Mouse (Mus musculus): ENCODE data around the gene Tmtc1.

Tmtc1 gene

GRCm38 (mm10) chr6:148416597-148416996, 27.6 kb downstream of the Tmtc1 start:
- no peak for DNase-seq

GRCm38 (mm10) chr6:148413638-148414037, 30.6 kb downstream of the Tmtc1 start:
- no peak for DNase-seq

GRCm38 (mm10) chr6:148406792-148407490, 37.2 kb downstream of the Tmtc1 start:
- DNase-seq, result no peak

GRCm38 (mm10) chr6:148405599-148405998, 38.6 kb downstream of the Tmtc1 start:
- DNase-seq, result no peak

DNA sequence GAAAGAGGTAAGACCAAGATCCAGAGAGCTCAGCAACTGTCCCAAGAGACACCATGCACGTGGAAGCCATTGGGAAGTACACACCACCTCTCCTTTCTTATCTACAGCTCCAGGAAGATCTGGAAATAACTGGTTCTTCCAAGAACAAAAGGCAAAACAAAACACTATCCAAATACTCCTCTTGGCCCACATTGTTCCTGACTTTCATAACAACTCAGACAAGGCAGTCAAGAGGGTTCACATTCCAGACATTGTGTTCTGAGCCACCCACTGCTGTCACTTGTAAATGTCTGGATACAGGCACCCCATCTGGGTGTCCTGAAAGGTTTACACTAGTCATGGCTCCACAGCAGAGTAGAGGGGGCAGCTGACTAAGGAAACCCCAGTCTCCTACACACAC, 39.7 kb downstream of the Tmtc1 start:
- no peak for DNase-seq

- no peak for DNase-seq
Measured at GRCm38 (mm10) chr6:148403761-148404160, 40.4 kb downstream of the Tmtc1 start.

DNA sequence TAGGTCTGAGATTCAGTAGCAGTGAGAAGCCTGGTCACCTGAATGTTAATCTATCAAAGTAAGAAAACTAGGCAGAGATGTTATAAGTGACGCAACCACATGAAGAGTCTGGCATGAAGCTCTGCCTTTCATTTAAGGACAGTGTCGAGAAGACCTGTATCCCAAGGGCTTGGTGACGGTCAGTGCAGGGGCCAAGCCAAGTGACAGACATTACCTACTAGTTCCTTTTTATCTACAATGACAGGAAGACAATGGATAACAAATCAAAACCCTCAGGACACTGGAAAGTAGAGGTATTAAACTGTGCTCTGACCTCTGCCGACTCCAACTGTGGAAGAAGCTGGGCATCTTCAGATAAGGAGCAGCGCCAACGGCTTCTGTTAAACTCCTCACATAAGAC, 43.2 kb downstream of the Tmtc1 start:
- DNase-seq, result no peak

DNA sequence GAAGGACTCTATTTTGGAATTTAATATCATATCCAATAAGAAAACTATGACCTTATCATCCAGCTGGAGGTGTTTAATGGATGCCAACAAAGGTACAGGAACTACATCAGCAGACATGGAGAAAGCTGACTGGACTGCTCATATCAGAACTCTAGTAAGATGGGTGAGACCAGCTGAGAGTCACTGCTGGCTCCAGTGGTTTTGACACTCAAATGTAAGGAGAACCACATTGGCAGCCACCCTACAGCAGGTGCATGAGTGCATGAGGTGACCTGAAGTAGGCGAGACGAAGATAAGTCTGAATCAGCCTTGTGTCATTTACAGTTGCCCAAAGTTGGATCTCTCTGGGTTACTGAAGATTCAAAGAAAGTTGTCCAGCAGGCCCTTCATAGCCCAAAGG, 44.6 kb downstream of the Tmtc1 start:
- DNase-seq, result no peak

DNA sequence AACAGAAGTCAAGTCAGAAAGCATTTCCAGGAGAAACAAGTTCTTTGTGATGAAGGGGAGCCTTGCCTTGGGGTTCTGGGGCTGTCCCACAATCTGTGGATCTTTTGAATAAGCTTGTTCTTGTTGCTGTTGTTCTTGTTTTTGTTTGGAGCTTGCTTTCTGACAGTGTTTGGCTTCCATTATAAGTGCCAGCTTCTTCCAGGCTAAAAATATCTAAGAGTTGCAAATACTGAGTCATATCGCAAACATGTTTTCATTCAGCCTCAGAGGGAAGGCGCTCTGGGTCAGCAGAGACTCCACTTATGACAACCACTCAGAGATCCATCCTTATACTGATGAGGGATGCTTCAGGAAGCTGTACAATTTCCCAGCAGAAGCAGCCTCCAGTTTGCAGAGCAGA, 45.3 kb downstream of the Tmtc1 start:
- no peak for DNase-seq

DNA sequence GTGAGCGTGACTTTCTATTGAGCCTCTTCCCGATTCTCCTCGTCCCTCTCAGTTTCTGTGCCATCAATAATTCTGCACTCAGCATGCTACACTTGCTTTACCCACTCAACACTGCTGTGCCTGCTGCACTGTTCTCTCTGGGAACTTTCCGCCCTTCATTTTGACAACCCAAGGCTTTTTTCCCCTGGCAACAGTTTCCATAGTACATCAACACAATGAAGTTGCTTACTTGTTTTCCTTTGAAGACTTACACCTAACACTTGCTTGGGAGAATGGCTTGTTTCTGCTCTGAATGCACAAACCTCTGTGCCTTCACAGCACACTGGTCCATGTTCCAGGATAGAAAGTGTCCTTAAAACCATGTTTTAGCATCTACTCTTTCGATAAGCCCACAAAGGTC, 46.9 kb downstream of the Tmtc1 start:
- no peak for DNase-seq

- no peak for DNase-seq
Measured at GRCm38 (mm10) chr6:148395272-148395671, 48.9 kb downstream of the Tmtc1 start.

- no peak for DNase-seq
Measured at GRCm38 (mm10) chr6:148394294-148394693, 49.9 kb downstream of the Tmtc1 start.

- no peak for DNase-seq
Measured at GRCm38 (mm10) chr6:148392147-148392546, 52.0 kb downstream of the Tmtc1 start.

DNA sequence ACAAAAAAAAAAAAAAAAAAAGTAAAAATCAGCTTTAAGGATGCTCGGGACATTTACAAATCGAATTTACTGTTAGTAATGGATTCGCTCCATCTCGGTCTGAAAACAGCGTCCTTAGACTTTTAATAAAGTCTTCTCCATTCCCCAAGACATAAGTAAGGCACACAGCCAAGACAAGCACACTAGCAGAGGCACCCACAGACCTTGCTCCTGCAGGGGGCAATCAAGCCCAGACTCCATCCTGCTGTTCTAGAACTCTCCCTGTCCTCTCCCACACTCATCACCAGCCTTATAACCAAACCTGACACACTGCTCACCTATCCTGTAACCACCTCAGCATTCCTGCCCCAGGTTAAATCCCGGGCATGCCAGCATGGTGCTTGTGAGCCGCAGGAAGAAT, 52.9 kb downstream of the Tmtc1 start:
- DNase-seq, result no peak

- no peak for DNase-seq
Measured at GRCm38 (mm10) chr6:148390630-148391276, 53.4 kb downstream of the Tmtc1 start.

GRCm38 (mm10) chr6:148387990-148388389, 56.2 kb downstream of the Tmtc1 start:
- DNase-seq, result no peak

DNA sequence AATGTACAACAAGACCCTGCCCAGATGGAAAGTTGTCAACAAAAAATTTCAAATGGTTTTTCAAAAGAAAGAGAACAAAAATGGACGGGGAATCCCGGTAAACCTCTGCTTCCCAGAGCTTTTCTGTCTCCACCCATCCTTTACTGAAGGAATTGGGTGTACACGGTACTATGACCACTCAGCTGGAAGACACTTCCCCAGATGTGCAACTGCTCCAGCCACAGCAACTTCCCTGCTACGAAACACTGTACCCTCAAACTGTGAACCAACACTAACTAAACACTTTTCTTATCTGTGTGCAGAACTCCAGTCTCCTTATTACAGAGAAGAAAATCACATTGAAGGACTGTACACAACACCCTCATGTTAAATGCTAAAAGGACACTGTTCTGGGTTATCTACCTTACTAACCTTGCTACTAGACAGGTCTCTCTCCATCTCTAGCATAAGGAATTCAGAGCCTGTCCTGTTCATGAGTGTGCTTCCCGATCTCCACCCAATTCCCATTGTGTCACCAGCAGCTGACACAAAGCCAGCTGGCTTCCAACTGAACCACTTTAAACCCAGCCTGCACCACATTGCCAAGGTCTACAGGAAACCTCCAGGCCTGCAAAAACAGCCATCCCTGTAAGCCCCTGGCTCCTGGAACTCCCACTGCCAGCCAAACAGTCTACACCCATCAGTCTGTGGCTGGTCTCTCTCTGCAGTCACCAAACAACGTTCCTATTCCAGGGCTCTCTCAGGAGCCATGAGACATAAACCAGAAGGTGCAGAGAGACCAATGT, 59.9 kb downstream of the Tmtc1 start:
- DNase-seq, result no peak

DNA sequence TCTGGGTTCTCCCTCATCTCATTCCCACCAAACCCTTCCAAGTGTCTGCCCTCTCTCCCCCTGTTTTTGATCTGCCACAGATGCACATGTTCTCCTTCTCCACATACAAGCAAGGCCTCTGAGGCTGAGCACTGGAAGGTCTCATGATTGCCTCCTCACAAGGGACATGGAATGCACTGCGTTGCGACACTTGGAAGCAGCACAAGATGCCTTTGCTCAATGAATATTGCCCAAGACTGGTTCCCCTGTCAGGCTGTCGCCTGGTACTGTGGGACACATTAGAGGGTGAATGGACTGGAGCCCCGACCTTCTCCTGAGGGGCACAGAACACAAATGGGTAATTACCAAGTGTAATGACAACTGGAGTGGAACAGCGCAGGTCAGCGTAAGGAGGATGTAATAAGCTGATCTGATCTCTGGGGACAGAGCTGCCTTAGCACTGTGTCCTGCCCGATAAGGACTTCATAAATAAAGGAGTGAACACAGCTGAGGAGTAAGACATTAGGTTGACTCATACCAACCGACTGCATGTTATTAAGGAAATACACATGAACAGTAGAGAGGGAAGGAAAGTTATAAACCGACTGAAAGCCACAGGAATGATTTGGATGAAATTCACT, 62.9 kb downstream of the Tmtc1 start:
- no peak for DNase-seq

DNA sequence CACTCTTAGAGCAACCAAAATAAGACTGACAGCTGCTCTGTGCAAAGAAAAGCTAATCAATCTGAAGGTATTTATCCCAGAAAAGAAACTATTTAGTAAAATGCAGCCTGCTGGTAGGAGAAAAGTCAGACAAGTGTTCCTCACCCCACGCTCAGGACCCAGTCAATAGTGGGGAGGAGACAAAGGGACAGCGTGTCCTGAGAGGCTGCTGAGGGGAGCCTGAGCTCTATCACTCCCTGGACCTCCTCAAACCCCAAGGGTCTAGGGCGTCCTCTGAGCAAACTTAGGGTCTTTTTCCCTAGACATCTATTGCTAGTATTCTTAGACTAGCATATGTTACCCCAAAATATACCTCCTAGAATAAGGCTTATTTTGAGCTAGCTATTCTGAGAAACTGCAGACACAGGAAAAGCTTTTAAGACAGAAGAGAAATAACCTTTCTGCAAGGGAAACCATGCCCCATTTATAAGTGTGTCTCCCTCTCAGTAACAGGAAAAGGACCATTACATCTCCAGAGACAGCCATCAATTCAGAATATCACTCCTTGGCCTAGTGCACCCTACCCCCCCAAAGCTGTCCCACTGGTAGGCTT, 68.5 kb downstream of the Tmtc1 start:
- no peak for DNase-seq

DNA sequence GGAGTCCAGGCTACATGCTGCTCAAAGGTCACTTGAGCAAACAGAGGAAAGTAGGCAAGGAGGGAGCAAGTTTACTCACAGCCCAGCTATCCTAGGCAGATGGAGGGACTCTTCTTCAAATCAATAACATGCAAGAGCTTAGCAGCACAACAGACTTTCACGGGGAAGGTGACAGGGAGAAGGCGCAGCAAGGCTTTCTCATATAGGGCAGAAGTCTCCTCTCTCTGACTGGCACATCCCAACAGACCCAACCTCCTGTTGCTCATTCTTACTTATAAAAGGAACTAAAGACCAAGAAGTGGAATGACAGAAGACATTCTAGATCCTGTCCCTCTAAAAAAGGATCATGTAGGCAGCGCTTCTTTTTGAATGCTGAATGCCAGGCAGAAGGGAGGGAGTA, 69.2 kb downstream of the Tmtc1 start:
- no peak for DNase-seq

- no peak for DNase-seq
Measured at GRCm38 (mm10) chr6:148373444-148373843, 70.7 kb downstream of the Tmtc1 start.

GRCm38 (mm10) chr6:148371223-148371622, 73.0 kb downstream of the Tmtc1 start:
- no peak for DNase-seq

DNA sequence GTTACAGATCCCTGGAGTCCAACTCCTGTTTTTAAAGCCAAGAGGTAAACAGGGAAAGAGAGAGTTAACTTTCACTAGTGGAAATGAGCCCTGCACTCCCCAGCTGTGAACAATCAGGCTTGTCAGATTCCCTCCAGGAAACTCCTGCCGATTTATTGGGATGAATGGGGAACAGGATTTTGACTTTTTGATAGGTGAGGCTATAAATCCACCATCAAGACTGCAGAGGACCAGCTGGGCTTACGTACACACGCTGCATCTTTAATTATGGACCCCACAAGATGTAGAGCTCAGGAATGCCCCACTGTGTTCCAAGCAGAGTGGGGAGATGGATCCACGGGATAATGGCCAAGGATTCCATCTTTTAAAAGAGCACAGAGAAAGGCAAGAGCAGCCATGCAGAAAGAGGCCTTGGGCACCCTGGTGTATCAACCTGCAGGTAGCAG, 77.1 kb downstream of the Tmtc1 start:
- no peak for DNase-seq

Measured in thymus, postnatal 25 days (tissue).